Mouse (Mus musculus) adrenal gland, postnatal 14 days (tissue): ENCODE data around the gene Bag5. TPM values are rescaled to one million over a fixed set of nuclear protein-coding genes. Genes with fewer than 3 reads are reported as not detected.

Experiments
- DNase-seq: peaks from one replicate; pipeline ENCODE4 v3.0.0; 2021; ENCODE audit warnings: mixed read lengths
- total RNA-seq: library from RNA; stranded (reverse); gene quantifications from 2 replicates; pipeline ENCODE4 v1.2.3, GENCODE M21; 2021

The Bag5 gene
- total RNA-seq, 1 experiment from 2014 or later = 32.5 TPM

- peak; percentile 61 for DNase-seq
Measured at GRCm38 (mm10) chr12:111698346-111698913, 14.6 kb downstream of the Bag5 start.

DNA sequence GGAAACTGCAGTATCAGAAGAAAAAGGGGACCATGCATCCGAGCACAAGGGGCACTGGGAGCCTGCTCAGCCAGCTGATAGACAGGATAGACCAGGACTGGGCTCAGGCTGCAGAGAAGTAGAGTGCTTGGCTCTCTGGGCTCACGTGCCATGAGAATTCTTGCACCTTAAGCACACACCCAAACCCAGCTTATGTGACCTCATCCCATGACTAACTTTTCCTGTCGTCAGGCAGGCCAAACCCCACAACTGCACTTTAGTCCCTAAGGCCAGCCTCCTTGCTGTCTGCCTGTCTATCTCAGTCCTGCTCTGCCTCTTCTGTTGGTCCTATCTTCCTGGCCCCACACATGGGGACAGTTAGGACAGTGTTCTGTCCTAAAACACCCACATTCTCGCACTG lies 15.3 kb downstream of the Bag5 start:
- DNase-seq = no peak

DNA sequence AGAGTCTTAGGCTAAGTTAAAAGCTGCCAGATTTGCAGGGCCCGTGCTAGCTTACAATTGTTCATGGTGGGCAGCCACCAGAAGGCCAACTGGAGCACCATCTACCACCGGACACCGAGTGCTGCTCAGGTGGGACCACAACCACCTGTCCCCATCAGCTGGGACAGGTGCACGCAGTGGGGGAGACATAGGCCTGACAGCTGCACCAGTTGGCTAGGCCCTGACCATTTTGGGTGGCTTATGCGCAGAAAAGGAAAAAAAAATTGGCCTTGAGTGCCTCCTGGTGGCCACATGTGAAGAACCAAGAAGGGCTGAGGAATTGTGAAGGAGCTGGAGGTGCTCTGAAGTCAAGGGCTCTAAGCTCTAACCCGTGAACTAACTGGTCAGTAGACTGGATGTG lies 16.8 kb downstream of the Bag5 start:
- DNase-seq = peak; percentile 79

- peak; percentile 63 for DNase-seq
Measured at GRCm38 (mm10) chr12:111694880-111695804, 17.9 kb downstream of the Bag5 start.

GRCm38 (mm10) chr12:111694271-111694781 lies 18.7 kb downstream of the Bag5 start:
- peak; percentile 59 for DNase-seq

- DNase-seq = no peak
Measured at GRCm38 (mm10) chr12:111693341-111694270, 19.5 kb downstream of the Bag5 start.

DNA sequence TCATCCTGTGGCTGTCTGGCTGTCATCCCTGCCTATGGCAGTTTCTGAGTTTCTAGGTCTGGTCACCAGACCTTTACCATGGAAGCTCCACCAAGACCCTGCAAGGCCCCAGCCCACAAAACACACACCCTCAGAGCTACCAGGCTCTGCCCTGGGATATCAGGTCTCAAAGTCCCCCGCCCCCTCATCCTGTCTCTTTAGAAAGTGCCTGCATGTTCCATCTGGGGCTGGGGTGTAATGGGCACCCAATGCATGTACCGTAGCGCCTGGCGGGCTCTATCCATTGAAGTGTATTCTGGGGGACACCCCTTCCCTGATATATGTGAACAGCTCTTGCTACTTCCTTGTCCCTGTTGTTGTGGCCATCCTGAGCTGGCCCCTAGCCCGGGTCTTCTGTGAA lies 20.2 kb downstream of the Bag5 start:
- no peak for DNase-seq

- DNase-seq = peak; percentile 46
Measured at GRCm38 (mm10) chr12:111691346-111691872, 21.6 kb downstream of the Bag5 start.

DNA sequence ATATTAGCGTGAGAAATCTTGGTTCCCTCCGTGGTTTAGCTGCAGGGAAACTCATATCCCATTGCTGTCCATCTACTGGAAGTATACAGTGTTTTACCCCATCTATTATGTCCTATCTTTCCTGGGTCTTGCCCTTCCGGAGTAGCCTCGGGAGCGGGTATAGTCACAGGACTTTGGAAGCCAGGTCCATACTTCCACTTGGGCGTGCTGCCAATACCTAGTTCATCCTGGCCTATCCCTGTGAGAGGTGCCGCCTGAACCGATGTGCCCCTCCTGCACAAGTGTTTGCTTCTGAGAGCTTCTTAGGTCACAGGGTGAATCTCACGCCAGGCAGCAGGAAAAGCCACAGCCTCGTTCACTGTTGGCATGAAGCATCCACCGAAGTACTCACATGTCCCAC lies 23.6 kb downstream of the Bag5 start:
- DNase-seq = no peak

- no peak for DNase-seq
Measured at GRCm38 (mm10) chr12:111688069-111688428, 25.0 kb downstream of the Bag5 start.

- peak; percentile 87 for DNase-seq
Measured at GRCm38 (mm10) chr12:111687350-111688068, 25.5 kb downstream of the Bag5 start.

DNA sequence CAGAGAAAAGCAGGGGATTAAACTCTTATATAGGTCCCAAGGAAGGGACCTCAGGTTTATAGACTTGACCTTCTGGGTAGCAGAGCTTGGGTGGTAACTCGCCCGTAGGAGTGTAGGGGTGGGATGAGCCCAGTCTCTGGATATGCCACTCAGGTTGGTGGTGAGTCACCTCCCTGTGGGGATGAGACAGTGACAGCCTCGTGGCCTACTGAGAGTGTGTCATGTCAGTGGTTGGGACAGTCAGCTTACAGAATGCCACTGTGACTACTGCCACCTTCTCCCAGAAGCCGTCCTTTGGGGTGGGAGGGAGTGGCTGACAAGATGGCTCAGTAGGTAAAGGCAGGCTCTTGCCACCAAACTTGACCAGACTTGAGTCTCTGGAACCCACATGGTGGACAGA lies 26.7 kb downstream of the Bag5 start:
- peak; percentile 47 for DNase-seq

- DNase-seq = no peak
Measured at GRCm38 (mm10) chr12:111682806-111683205, 30.3 kb downstream of the Bag5 start.

GRCm38 (mm10) chr12:111682003-111682402 lies 31.1 kb downstream of the Bag5 start:
- DNase-seq = no peak

GRCm38 (mm10) chr12:111681305-111681704 lies 31.8 kb downstream of the Bag5 start:
- DNase-seq = no peak

DNA sequence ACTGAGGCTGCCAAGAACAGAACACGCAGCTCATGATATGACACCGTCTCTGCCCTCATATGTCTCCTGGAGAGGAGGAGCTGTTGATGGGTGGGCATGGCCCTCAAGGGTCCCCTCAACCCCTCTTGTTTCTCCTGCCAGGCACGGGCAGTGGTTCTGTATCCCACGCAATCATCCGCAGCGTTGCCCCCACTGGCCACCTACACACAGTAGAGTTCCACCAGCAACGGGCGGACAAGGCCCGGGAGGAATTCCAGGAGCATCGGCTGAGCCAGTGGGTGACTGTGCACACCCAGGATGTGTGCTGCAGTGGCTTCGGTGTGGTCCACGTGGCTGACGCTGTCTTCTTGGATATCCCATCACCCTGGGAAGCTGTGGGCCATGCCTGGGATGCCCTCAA lies 32.4 kb downstream of the Bag5 start:
- DNase-seq = no peak

- no peak for DNase-seq
Measured at GRCm38 (mm10) chr12:111678997-111679396, 34.1 kb downstream of the Bag5 start.

- DNase-seq = no peak
Measured at GRCm38 (mm10) chr12:111678670-111678933, 34.5 kb downstream of the Bag5 start.

- peak; percentile 94 for DNase-seq
Measured at GRCm38 (mm10) chr12:111677882-111678669, 35.0 kb downstream of the Bag5 start, which contains the start of gene Trmt61a. Trmt61a (plus strand) TSS chr12:111678105.

DNA sequence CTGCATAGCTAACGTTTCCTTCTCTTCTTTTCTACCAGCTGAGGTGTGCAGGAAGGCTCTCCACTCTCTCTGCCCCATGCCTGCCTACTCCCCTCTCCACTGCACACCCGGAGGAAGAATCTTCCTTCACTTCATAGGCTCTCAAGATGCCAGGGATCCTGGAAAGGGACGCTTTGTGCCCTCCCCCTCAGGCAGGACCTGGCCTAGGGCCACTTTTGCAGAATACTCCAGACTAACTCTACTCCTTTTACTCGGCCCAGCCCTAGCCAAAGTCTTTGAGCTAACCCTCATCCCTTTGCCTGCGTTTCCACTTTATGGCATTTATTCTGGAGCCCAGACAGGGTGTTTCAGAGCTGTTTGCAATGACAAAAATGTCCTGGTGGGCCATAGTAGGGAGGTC lies 35.6 kb downstream of the Bag5 start:
- DNase-seq = peak; percentile 55
